Mouse (Mus musculus): ENCODE measurements around the gene Olfr1132. TPM values are rescaled to one million over a fixed set of nuclear protein-coding genes. Genes with fewer than 3 reads are reported as not detected.
"Not testable (repeated sequence)": the region's sequence is repeated elsewhere in the genome, so short reads cannot be mapped to it uniquely, and the experiment has no call there.

Gene Olfr1132
- total RNA-seq (2021) = not detected in 2 replicates
- long read RNA-seq = 0 reads

- no peak for DNase-seq
Observed at GRCm38 (mm10) chr2:87637435-87637834, at the start of gene Olfr1132. Gene Olfr1132, minus strand, starts transcription at chr2:87637535.

- DNase-seq = no peak
Observed at GRCm38 (mm10) chr2:87673564-87673963, 36.2 kb upstream of the Olfr1132 start, which contains the start of gene Olfr1135. Gene Olfr1135, minus strand, starts transcription at chr2:87673664.

GRCm38 (mm10) chr2:87658360-87658759, 21.0 kb upstream of the Olfr1132 start, which contains the start of gene Olfr1134:
Gene Olfr1134, minus strand, starts transcription at chr2:87658460.
- DNase-seq = no peak

- DNase-seq = no peak
Observed at GRCm38 (mm10) chr2:87647274-87647673, 9.9 kb upstream of the Olfr1132 start, which contains the start of gene Olfr1133. Gene Olfr1133, minus strand, starts transcription at chr2:87647374.

- DNase-seq = no peak
Observed at GRCm38 (mm10) chr2:87642441-87642840, 5.1 kb upstream of the Olfr1132 start.

GRCm38 (mm10) chr2:87626804-87627203, 10.5 kb downstream of the Olfr1132 start, which contains the start of gene Olfr1131:
Gene Olfr1131, plus strand, starts transcription at chr2:87627104.
- no peak for DNase-seq

GRCm38 (mm10) chr2:87605912-87606311, 31.4 kb downstream of the Olfr1132 start, which contains the start of gene Olfr1130:
Gene Olfr1130, plus strand, starts transcription at chr2:87606212.
- DNase-seq = not testable (repeated sequence)

Other genes starting within 250 kb of the Olfr1132 start
- not detected in 2 replicates for gene Olfr1123, start 220.9 kb downstream of the Olfr1132 start, total RNA-seq (2021)
- not detected in 2 replicates for gene Olfr1124, start 207.3 kb downstream of the Olfr1132 start, total RNA-seq (2021)
- gene Olfr1126, start 183.6 kb downstream of the Olfr1132 start, total RNA-seq (2021) = not detected in 2 replicates
- not detected in 2 replicates for gene Pramel7, start 140.4 kb downstream of the Olfr1132 start, total RNA-seq (2021)
- not detected in 2 replicates for gene Pramel6, start 131.0 kb downstream of the Olfr1132 start, total RNA-seq (2021)
- not detected in 2 replicates for gene Olfr153, start 105.7 kb downstream of the Olfr1132 start, total RNA-seq (2021)
- gene Olfr1128, start 92.0 kb downstream of the Olfr1132 start, total RNA-seq (2021) = not detected in 2 replicates
- not detected in 2 replicates for gene Olfr1129, start 63.6 kb downstream of the Olfr1132 start, total RNA-seq (2021)
- gene Olfr1130, start 31.3 kb downstream of the Olfr1132 start, total RNA-seq (2021) = not detected in 2 replicates
- gene Olfr1131, start 10.4 kb downstream of the Olfr1132 start, total RNA-seq (2021) = not detected in 2 replicates
- not detected in 2 replicates for gene Olfr1133, start 9.8 kb upstream of the Olfr1132 start, total RNA-seq (2021)
- gene Olfr1134, start 20.9 kb upstream of the Olfr1132 start, total RNA-seq (2021) = not detected in 2 replicates
- gene Olfr1135, start 36.1 kb upstream of the Olfr1132 start, total RNA-seq (2021) = not detected in 2 replicates
- not detected in 2 replicates for gene Olfr1136, start 56.4 kb upstream of the Olfr1132 start, total RNA-seq (2021)
- not detected in 2 replicates for gene Olfr1137, start 75.6 kb upstream of the Olfr1132 start, total RNA-seq (2021)
- gene Olfr1138, start 102.4 kb upstream of the Olfr1132 start, total RNA-seq (2021) = not detected in 2 replicates
- gene Olfr1140, start 106.2 kb upstream of the Olfr1132 start, total RNA-seq (2021) = not detected in 2 replicates
- gene Olfr1141, start 116.5 kb upstream of the Olfr1132 start, total RNA-seq (2021) = not detected in 2 replicates
- gene Olfr152, start 141.9 kb upstream of the Olfr1132 start, total RNA-seq (2021) = not detected in 2 replicates
- gene Olfr1143, start 163.1 kb upstream of the Olfr1132 start, total RNA-seq (2021) = not detected in 2 replicates
- not detected in 2 replicates for gene Olfr1145, start 172.3 kb upstream of the Olfr1132 start, total RNA-seq (2021)
- not detected in 2 replicates for gene Olfr1148, start 193.0 kb upstream of the Olfr1132 start, total RNA-seq (2021)
- gene Olfr1150-ps1, start 206.5 kb upstream of the Olfr1132 start, total RNA-seq (2021) = not detected in 2 replicates
- not detected in 2 replicates for gene Olfr1151, start 218.3 kb upstream of the Olfr1132 start, total RNA-seq (2021)
- not detected in 2 replicates for gene Olfr1152, start 229.0 kb upstream of the Olfr1132 start, total RNA-seq (2021)